Mouse (Mus musculus) kidney, postnatal 25 days (tissue): ENCODE measurements around the gene Gm10401.
"Not testable (repeated sequence)": the region's sequence is repeated elsewhere in the genome, so short reads cannot be mapped to it uniquely, and the experiment has no call there.

Experiments
- DNase-seq, 2 experiments: peaks; one replicate each; pipeline ENCODE4 v3.0.0; 2021; ENCODE audit warnings: mixed read lengths in 2 of 2

Gm10401 gene

GRCm38 (mm10) chr5:115118961-115119570, 21.0 kb upstream of the Gm10401 start, which contains the start of gene Acads:
Gene Acads (minus strand): TSS chr5:115119346.
- DNase-seq: peak; percentile 82 to 93

GRCm38 (mm10) chr5:115117467-115117866, 19.4 kb upstream of the Gm10401 start:
- no peak for DNase-seq

DNA sequence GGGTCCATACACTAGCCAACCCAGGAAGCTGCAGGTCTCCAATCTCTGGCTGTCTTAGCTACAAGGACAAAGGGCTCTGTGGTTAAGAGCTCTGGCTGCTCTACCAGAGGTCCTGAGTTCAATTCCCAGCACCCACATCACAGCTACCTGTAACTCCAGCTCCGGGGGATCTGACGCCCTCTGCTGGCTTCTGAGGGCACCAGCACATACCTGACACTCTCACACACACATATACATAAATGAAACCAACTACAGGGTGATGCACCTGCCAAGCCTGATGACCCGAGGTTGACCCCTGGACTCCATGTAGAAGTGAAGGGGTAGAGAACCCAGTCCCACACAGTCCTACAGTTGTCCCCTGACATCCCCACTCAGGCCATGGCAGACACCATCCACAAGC, 18.3 kb upstream of the Gm10401 start:
- no peak for DNase-seq

GRCm38 (mm10) chr5:115114501-115114900, 16.4 kb upstream of the Gm10401 start:
- no peak for DNase-seq

DNA sequence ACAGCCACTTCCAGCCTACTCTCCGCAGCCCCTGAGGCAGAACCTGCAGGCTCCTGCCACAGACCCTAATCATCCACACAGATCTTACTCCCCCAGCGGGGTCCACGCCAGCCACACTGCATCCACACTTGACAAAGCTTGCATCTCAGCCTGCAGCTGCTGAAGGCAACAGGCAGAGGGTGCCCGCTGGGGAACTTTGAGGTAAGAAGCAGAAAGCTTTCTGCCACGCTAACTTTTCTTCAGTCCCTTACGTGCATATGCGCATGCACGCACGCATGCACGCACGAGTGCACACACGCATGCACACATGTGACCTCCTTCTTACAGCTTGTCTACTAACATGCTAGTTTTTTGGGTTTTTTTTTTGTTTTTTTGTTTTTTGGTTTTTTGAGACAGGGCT, 15.1 kb upstream of the Gm10401 start:
- DNase-seq: no peak

DNA sequence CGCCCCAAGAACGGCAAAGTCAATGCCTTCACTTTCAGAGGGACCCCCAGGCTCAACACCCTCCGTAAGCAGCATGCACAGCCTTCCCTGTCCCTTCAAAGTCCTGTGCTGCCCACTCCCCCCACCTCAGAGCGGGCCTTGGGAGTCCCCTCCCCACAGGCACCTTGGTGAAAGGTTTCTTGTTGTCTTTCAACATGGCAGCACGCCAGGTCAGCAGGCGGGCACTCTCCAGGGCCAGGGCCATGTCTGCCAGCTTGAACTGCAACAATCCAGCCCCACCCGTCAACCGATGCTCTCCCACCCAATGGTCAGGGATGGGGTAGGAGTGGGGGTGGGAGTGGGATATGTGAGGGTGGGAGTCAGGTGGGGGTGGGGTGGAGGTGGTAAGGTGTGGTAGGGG, 13.1 kb upstream of the Gm10401 start:
- peak; percentile 14 to 59 for DNase-seq

DNA sequence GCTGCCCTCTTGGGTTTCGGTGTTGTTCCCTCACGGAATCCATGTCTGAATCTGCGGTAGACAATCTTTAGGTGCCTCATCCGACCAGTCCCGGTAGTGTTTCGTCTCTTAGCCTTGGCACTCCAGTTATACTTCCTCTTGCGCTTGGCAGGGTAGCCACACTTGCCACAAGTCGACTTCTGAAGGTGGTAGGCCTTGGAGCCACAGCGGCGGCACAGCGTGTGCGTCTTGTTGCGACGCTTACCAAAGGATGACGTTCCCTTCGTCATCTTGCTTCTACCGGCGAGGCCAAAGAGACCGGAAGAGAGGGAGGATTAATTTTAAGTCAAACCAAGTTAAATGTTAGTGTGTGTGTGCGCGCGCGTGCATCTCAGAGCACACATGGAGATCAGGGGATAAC, 5.2 kb upstream of the Gm10401 start:
- DNase-seq: not testable (repeated sequence)

DNA sequence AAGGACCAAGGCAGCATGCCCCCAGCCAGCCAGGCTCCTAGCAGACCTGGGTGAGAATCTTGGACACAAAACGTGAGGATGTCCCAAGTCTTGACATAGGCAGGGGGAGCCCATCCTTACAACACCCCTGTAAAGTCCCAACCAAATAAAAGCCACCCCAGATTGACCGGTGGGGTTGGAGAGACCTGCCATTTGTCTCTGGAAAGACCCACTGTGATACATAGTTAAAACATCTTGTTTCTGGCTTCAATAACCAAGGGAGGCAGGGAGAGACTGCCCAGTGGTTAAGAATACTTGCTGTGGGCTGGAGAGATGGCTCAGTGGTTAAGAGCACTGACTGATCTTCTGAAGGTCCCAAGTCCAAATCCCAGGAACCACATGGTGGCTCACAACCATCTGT, 4.1 kb upstream of the Gm10401 start:
- DNase-seq: peak in 1 of 2 experiments; percentile 21

GRCm38 (mm10) chr5:115100473-115100872, 2.4 kb upstream of the Gm10401 start:
- peak in 1 of 2 experiments; percentile 29 for DNase-seq

DNA sequence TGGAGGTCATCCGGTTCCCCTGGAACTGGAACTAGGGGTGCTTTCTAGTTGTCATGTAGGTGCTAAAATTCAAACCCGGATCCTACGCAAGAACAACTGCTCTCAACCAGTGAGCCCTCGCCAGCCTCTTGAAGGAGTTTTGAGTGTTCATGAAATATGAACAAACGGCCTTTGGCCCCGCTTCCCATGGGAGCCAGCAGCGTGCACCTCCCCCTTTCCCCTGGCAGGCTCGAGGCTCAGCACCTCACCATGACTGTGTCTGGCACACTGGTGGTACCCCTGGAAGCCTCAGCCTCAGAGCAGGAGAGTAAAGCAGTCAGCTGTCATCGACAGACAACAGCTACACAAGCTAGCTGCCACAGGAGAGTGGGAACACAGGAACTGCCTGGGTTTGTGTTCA, 1.9 kb upstream of the Gm10401 start:
- DNase-seq: peak in 1 of 2 experiments; percentile 32

GRCm38 (mm10) chr5:115099530-115099929, 1.4 kb upstream of the Gm10401 start:
- DNase-seq: no peak

GRCm38 (mm10) chr5:115091776-115092175, 6.3 kb downstream of the Gm10401 start:
- DNase-seq: no peak

DNA sequence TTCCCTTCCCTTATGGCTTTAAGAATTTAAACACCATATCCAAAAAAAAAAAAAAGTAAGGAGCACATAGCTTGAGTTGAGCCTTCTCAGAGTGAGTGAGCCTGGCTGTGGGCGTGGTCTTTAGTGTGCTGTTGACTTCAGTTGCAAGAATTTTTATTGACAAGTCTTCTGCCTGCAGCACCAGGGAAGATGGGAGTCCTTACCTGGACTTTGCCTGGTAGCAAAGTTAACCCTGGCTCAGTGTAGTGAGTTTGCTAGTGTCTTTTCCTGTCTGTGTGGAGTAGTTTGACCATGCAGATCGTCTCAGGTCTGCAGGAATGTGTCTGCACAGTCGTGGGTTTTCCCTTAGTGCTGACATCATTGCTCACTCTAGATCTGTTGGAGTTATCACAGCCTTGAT, 7.1 kb downstream of the Gm10401 start:
- DNase-seq: no peak

- no peak for DNase-seq
Measured at GRCm38 (mm10) chr5:115089592-115090268, 8.4 kb downstream of the Gm10401 start.

GRCm38 (mm10) chr5:115085675-115086074, 12.4 kb downstream of the Gm10401 start:
- DNase-seq: no peak

DNA sequence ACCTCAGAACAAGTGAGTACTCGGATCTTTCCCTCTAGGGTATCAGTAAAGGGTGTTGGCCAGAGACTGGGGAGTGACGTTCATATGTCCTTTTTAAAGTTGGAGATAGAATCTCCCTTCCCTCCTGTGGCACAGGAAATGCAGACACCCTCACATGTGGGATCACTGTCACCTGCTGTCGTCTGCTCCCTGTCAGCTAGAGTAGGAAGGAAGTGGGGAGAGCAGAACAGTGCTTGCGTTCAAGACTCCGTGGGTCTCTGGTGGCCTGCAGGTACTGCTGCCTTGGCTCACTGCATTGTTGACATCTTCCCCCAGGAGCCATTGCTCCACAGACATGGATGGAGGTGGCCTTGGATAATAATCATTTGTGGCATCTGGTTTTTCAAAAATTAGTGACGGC, 14.6 kb downstream of the Gm10401 start:
- DNase-seq: no peak

- DNase-seq: no peak
Measured at GRCm38 (mm10) chr5:115081636-115082035, 16.5 kb downstream of the Gm10401 start.

- DNase-seq: peak; percentile 67 to 86
Measured at GRCm38 (mm10) chr5:115076144-115076901, 21.8 kb downstream of the Gm10401 start.

GRCm38 (mm10) chr5:115074749-115075148, 23.3 kb downstream of the Gm10401 start:
- no peak for DNase-seq

- DNase-seq: not testable (repeated sequence)
Measured at GRCm38 (mm10) chr5:115073306-115073705, 24.8 kb downstream of the Gm10401 start.

DNA sequence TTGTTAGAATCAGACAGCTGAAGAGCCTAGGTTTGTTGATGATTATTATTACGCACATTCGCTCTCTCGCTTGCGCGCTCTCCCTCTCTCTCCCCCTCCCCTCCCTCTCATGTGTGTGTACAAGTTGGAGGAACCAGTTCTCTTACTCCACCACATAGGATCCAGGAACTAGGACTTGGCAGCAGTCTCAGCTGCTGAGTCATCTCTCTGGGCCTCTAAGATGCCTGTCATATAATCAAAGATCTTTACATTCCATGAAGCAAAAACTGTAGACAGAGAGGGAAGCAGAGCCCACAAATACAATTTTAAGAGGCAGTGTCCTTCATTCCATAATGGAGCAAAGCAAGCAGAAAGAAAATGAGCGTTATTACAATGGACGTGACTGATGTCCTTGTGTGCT, 26.0 kb downstream of the Gm10401 start:
- no peak for DNase-seq

- DNase-seq: peak; percentile 47 to 63
Measured at GRCm38 (mm10) chr5:115071096-115071901, 26.8 kb downstream of the Gm10401 start.

GRCm38 (mm10) chr5:115070457-115070856, 27.6 kb downstream of the Gm10401 start:
- DNase-seq: no peak
